Mouse (Mus musculus) small intestine, adult 2 months (tissue): Measurements from ENCODE around the gene Dtnbp1.

Source experiments
- CTCF ChIP-seq: fragments of 200-500 bp; IDR thresholded peaks from 2 replicates; pipeline ENCODE4 v1.5.1; 2012; ENCODE audit warnings: low read depth, mild to moderate bottlenecking, control low read depth, inconsistent platforms, low read length, moderate library complexity, mixed read lengths; ENCODE audit not compliant: insufficient replicate concordance, insufficient read length; ENCODE audit errors: extremely low read depth
- POLR2A ChIP-seq: fragments of 200-500 bp; IDR thresholded peaks from 2 replicates; pipeline ENCODE4 v1.6.1; 2012; ENCODE audit warnings: low read depth, mild to moderate bottlenecking, control low read depth, inconsistent platforms, low read length, moderate library complexity

DNA sequence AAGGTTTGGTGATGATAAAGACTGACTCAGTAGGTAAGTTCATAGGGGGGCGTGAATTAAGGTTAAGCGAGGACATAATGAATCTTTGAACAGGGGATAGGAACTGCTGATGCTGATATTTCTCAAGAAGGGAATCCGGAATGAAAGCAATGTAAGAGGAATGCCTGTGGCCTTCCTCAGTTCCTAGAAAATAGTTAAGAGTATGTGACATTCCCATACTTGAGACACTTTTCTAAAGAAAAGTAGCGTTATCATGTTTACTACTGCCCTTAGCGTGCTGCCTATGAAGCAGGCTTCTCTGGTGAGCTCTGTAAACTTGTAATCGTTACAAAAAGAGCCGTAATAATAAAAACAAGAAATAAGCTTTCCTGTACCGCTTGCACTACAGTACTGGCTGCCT, 44.9 kb downstream of the Dtnbp1 start:
- TF ChIP-seq POLR2A (no peak), CTCF (no peak)
